Mouse (Mus musculus) CH12.LX (cell line): ENCODE results near the gene Aip. TPM values are rescaled to one million over a fixed set of nuclear protein-coding genes. Genes with fewer than 3 reads are reported as not detected.

Experiments
- DNase-seq: peaks from one replicate; pipeline ENCODE4 v3.0.0-alpha.2; 2013; ENCODE audit errors: extremely low read depth
- H3K27ac ChIP-seq: 2 replicates; pipeline ENCODE4 v1.5.1; 2012; ENCODE audit warnings: low read depth, mild to moderate bottlenecking, control low read depth, moderate library complexity; ENCODE audit not compliant: insufficient read depth
- H3K27me3 ChIP-seq: replicated peaks from 2 replicates; pipeline ENCODE3; 2012; ENCODE audit warnings: inconsistent platforms
- H3K36me3 ChIP-seq, 2 experiments: replicated peaks in 1 of 2; 2 replicates each; pipeline versions ENCODE3 to v1.6.1; 2012; ENCODE audit warnings: inconsistent platforms in 1 of 2, low read length in 1 of 2, mild to moderate bottlenecking in 1 of 2, mixed read lengths in 1 of 2, moderate library complexity in 1 of 2; ENCODE audit not compliant: control insufficient read depth in 1 of 2, insufficient read depth in 1 of 2
- H3K4me1 ChIP-seq, 2 experiments: 2 replicates each; pipeline ENCODE4 v1.6.1; 2012; ENCODE audit warnings: inconsistent platforms in 1 of 2, moderate library complexity in 1 of 2; ENCODE audit not compliant: insufficient read depth in 2 of 2, control insufficient read depth in 1 of 2
- H3K4me2 ChIP-seq: 2 replicates; pipeline ENCODE4 v1.6.1; 2012; ENCODE audit warnings: low read depth, mild to moderate bottlenecking, control low read depth; ENCODE audit not compliant: poor library complexity, insufficient read depth, severe bottlenecking
- H3K4me3 ChIP-seq, 3 experiments: fragments of 150-350 bp in 1 of 3; sonication (generic) in 1 of 3; replicated peaks in 1 of 3; 2 replicates each; pipeline versions ENCODE3 to v1.5.1; 2011 to 2012; ENCODE audit warnings: low read depth in 2 of 3, low read length in 2 of 3, mild to moderate bottlenecking in 2 of 3, moderate library complexity in 2 of 3, control low read depth in 1 of 3, improper control_type of control experiment in 1 of 3, inconsistent platforms in 1 of 3, mixed read lengths in 1 of 3; ENCODE audit not compliant: poor library complexity in 1 of 3
- H3K79me2 ChIP-seq: replicated peaks from 2 replicates; pipeline ENCODE4 v1.6.1; 2012; ENCODE audit warnings: mild to moderate bottlenecking, moderate library complexity; ENCODE audit not compliant: control insufficient read depth, poor library complexity, insufficient read depth, severe bottlenecking; ENCODE audit errors: extremely low read depth
- H3K9ac ChIP-seq: 2 replicates; pipeline ENCODE4 v1.6.1; 2012; ENCODE audit warnings: low read depth, mild to moderate bottlenecking, control low read depth, moderate library complexity; ENCODE audit not compliant: insufficient read depth
- H3K9me3 ChIP-seq: replicated peaks from 2 replicates; pipeline ENCODE3; 2012; ENCODE audit warnings: low read length, inconsistent platforms, mixed read lengths
- BHLHE40 ChIP-seq: IDR thresholded peaks from 2 replicates; pipeline ENCODE4 v1.6.1; 2011; ENCODE audit warnings: mild to moderate bottlenecking, low read depth, low read length, improper control_type of control experiment
- CHD1 ChIP-seq: IDR thresholded peaks from 2 replicates; pipeline ENCODE4 v1.6.1; 2012; ENCODE audit warnings: low read depth, low read length, improper control_type of control experiment, inconsistent platforms
- E2F4 ChIP-seq: IDR thresholded peaks from 2 replicates; pipeline ENCODE4 v1.6.1; 2011; ENCODE audit warnings: low read depth, low read length, improper control_type of control experiment; ENCODE audit not compliant: insufficient replicate concordance
- ELF1 ChIP-seq: IDR thresholded peaks from 2 replicates; pipeline ENCODE4 v1.6.1; 2014; ENCODE audit warnings: low read depth, mild to moderate bottlenecking, inconsistent platforms, low read length, improper control_type of control experiment
- EP300 ChIP-seq: IDR thresholded peaks from 2 replicates; pipeline ENCODE4 v1.6.1; 2011; ENCODE audit warnings: low read length, improper control_type of control experiment
- GABPA ChIP-seq: IDR thresholded peaks from 2 replicates; pipeline ENCODE4 v1.6.1; 2012; ENCODE audit warnings: low read depth, low read length, improper control_type of control experiment, inconsistent platforms; ENCODE audit not compliant: insufficient replicate concordance
- HCFC1 ChIP-seq: IDR thresholded peaks from 2 replicates; pipeline ENCODE4 v1.6.1; 2012; ENCODE audit warnings: low read depth, mild to moderate bottlenecking, inconsistent platforms, low read length, improper control_type of control experiment
- KAT2A ChIP-seq: IDR thresholded peaks from 2 replicates; pipeline ENCODE4 v1.6.1; 2012; ENCODE audit warnings: low read length, improper control_type of control experiment, inconsistent platforms; ENCODE audit not compliant: insufficient replicate concordance
- MAFK ChIP-seq: IDR thresholded peaks from 2 replicates; pipeline ENCODE4 v1.6.1; 2011; ENCODE audit warnings: low read length, improper control_type of control experiment; ENCODE audit not compliant: insufficient replicate concordance
- MAX ChIP-seq: IDR thresholded peaks from 2 replicates; pipeline ENCODE4 v1.6.1; 2011; ENCODE audit warnings: low read length, improper control_type of control experiment
- MEF2A ChIP-seq: IDR thresholded peaks from 2 replicates; pipeline ENCODE4 v1.6.1; 2014; ENCODE audit warnings: low read depth, mild to moderate bottlenecking, inconsistent platforms, low read length, improper control_type of control experiment, borderline replicate concordance
- MXI1 ChIP-seq: IDR thresholded peaks from 2 replicates; pipeline ENCODE4 v1.6.1; 2011; ENCODE audit warnings: mild to moderate bottlenecking, low read depth, low read length, improper control_type of control experiment
- NELFE ChIP-seq: IDR thresholded peaks from 2 replicates; pipeline ENCODE4 v1.6.1; 2011; ENCODE audit warnings: low read depth, low read length, improper control_type of control experiment
- NRF1 ChIP-seq: IDR thresholded peaks from 2 replicates; pipeline ENCODE4 v1.6.1; 2014; ENCODE audit warnings: low read depth, mild to moderate bottlenecking, inconsistent platforms, low read length, improper control_type of control experiment, moderate library complexity
- PAX5 ChIP-seq: IDR thresholded peaks from 2 replicates; pipeline ENCODE4 v1.6.1; 2012; ENCODE audit warnings: low read length, inconsistent platforms, mixed read lengths
- POLR2A ChIP-seq: IDR thresholded peaks from 2 replicates; pipeline ENCODE4 v1.6.1; 2011; ENCODE audit warnings: low read depth, mild to moderate bottlenecking, improper control_type of control experiment, low read length
- RAD21 ChIP-seq: IDR thresholded peaks from 2 replicates; pipeline ENCODE4 v1.6.1; 2011; ENCODE audit warnings: low read depth, mild to moderate bottlenecking, low read length, improper control_type of control experiment, moderate library complexity
- RCOR1 ChIP-seq: conservative IDR thresholded peaks from 2 replicates; pipeline ENCODE4 v1.6.1; 2012; ENCODE audit warnings: low read depth, mild to moderate bottlenecking, inconsistent platforms, low read length, improper control_type of control experiment
- SIN3A ChIP-seq: IDR thresholded peaks from 2 replicates; pipeline ENCODE4 v1.6.1; 2012; ENCODE audit warnings: low read length, improper control_type of control experiment, inconsistent platforms
- UBTF ChIP-seq: IDR thresholded peaks from 2 replicates; pipeline ENCODE4 v1.6.1; 2012; ENCODE audit warnings: low read depth, mild to moderate bottlenecking, inconsistent platforms, low read length, improper control_type of control experiment, moderate library complexity
- USF1 ChIP-seq: IDR thresholded peaks from 2 replicates; pipeline ENCODE4 v1.6.1; 2014; ENCODE audit warnings: low read depth, mild to moderate bottlenecking, inconsistent platforms, low read length, improper control_type of control experiment
- ZC3H11A ChIP-seq: IDR thresholded peaks from 2 replicates; pipeline ENCODE4 v1.6.1; 2012; ENCODE audit warnings: low read depth, mild to moderate bottlenecking, inconsistent platforms, low read length, improper control_type of control experiment
- ZKSCAN1 ChIP-seq: IDR thresholded peaks from 2 replicates; pipeline ENCODE4 v1.6.1; 2012; ENCODE audit warnings: low read depth, inconsistent platforms, low read length, improper control_type of control experiment, borderline replicate concordance
- ZNF384 ChIP-seq: IDR thresholded peaks from 2 replicates; pipeline ENCODE4 v1.6.1; 2012; ENCODE audit warnings: low read depth, low read length, improper control_type of control experiment, inconsistent platforms
- dilution Hi-C: fragments of 300-500 bp; cut with MboI; formaldehyde crosslinking; loops from 2 replicates; pipeline ENCODE4 v1.14.3; 2020; ENCODE audit warnings: low sequenced_read_pairs; ENCODE audit not compliant: extremely low pct_unique_long_range_greater_than_20kb, extremely low pct_ligation_motif_present
- in situ Hi-C: fragments of 300-500 bp; cut with MboI; formaldehyde crosslinking; loops from 3 replicates; pipeline ENCODE4 v1.14.3; 2019; ENCODE audit warnings: low sequenced_read_pairs, low pct_ligation_motif_present, low pct_unique_long_range_greater_than_20kb, mixed read lengths
- polyA plus RNA-seq: library from polyadenylated mRNA; unstranded; fragments of >175 nt; gene quantifications from 2 replicates; pipeline ENCODE4 v1.2.1, GENCODE M21; 2012; ENCODE audit warnings: low read depth; ENCODE audit not compliant: insufficient read length
- total RNA-seq, 2 experiments: library from RNA; depleted of rRNA; stranded (reverse); fragments of 300-350 nt in 1 of 2; fragments of >200 nt in 1 of 2; gene quantifications; 2 replicates each; pipeline ENCODE4 v1.2.3; 2012 to 2014

The Aip gene
- total and polyA plus RNA-seq, 3 experiments = 11.7 to 64.8 (median 39.7) TPM

- no peak overlapping the region for H3K9ac ChIP-seq
- H3K36me3 ChIP-seq = peaks cover 0 to 36% of the 10 kb centered on the region in 2 experiments
- dilution Hi-C loops (no loop called here), in situ Hi-C loops (no loop called here)
- H3K27ac ChIP-seq = no peak overlapping the region
- H3K27me3 ChIP-seq = no peaks in the 10 kb centered on the region
- peaks cover 2% of the 10 kb centered on the region for H3K9me3 ChIP-seq
- H3K79me2 ChIP-seq = no peaks in the 10 kb centered on the region
- TF ChIP-seq HCFC1 (no peak), MAX (no peak), NELFE (no peak), PAX5 (no peak), USF1 (no peak), SIN3A (no peak), UBTF (no peak), MEF2A (no peak), BHLHE40 (no peak), MXI1 (no peak), ZNF384 (no peak), KAT2A (no peak), CHD1 (no peak), NRF1 (no peak), POLR2A (no peak), RCOR1 (no peak), ZC3H11A (no peak), ELF1 (no peak), RAD21 (no peak), E2F4 (no peak)
- DNase-seq = no peak
- no peak overlapping the region for H3K4me2 ChIP-seq
- peaks cover 11 to 45% of the 10 kb centered on the region in 2 experiments for H3K4me1 ChIP-seq
- H3K4me3 ChIP-seq = no peak overlapping the region
These were observed 45.2 kb upstream of the Aip start for GRCm38 (mm10) chr19:4170723-4171392.

GRCm38 (mm10) chr19:4169810-4170209 is 44.2 kb upstream of the Aip start:
- in situ Hi-C loops = no loop called here
- Histone ChIP-seq H3K4me1 (peaks cover 11 to 49% of the 10 kb centered on the region in 2 experiments), H3K9me3 (peaks cover 2% of the 10 kb centered on the region), H3K36me3 (peaks cover 0 to 34% of the 10 kb centered on the region in 2 experiments), H3K9ac (peak overlapping the region; percentile 79), H3K27ac (peak overlapping the region; percentile 65), H3K4me2 (peak overlapping the region; percentile 72), H3K79me2 (no peaks in the 10 kb centered on the region), H3K4me3 (peak overlapping the region; percentile 41 to 62 (median 53)), H3K27me3 (no peaks in the 10 kb centered on the region)
- no peak for DNase-seq
- no peak for TF ChIP-seq EP300
- TF ChIP-seq KAT2A = no peak
- TF ChIP-seq GABPA = no peak
- TF ChIP-seq MAFK = no peak
- TF ChIP-seq ZNF384 = no peak
- TF ChIP-seq UBTF = peak; percentile 21; the same call in 1 of the 2 replicates
- TF ChIP-seq RCOR1 = no peak
- TF ChIP-seq ZKSCAN1 = no peak
- dilution Hi-C loops = no loop called here
